Mouse (Mus musculus): ENCODE results near the gene Syngap1. TPM values are rescaled to one million over a fixed set of nuclear protein-coding genes. Genes with fewer than 3 reads are reported as not detected.

Gene Syngap1
- polyA plus RNA-seq, 1 experiment from 2014 or later, result 0.70 TPM

- WGBS, result 39% methylated on average over 5 of the region's 5 CpGs
- TF ChIP-seq EP300 (optimal IDR thresholded peaks at IDR 0.05), result no peak
These were observed 8.8 kb downstream of the Syngap1 start for GRCm38 (mm10) chr17:26949866-26950265.

GRCm38 (mm10) chr17:26950560-26951288 lies 9.7 kb downstream of the Syngap1 start:
- H3K9ac ChIP-seq (ENCODE audit: low read length), result peak overlapping the region; percentile 43
- DNase-seq (ENCODE audit: low spot score) (no peak), ATAC-seq (ENCODE audit: low FRiP score, low TSS enrichment) (no peak)
- H3K4me2 ChIP-seq (replicated peaks; ENCODE audit: low read depth), result peak overlapping the region; percentile 49
- peak overlapping the region; percentile 26 for H3K4me3 ChIP-seq (ENCODE audit: low read depth, low read length)
- TF ChIP-seq EP300 (optimal IDR thresholded peaks at IDR 0.05) (no peak), CTCF (IDR thresholded peaks at IDR 0.05; ENCODE audit: low read depth) (no peak)
- no peak overlapping the region for H3K27ac ChIP-seq (replicated peaks)
- no peaks in the 10 kb centered on the region for H3K36me3 ChIP-seq (ENCODE audit: control insufficient read depth, insufficient read depth, low read length)
- H3K4me1 ChIP-seq (replicated peaks; ENCODE audit: control insufficient read depth, insufficient read depth), result peaks cover 4% of the 10 kb centered on the region
- no peaks in the 10 kb centered on the region for H3K9me3 ChIP-seq (ENCODE audit: control insufficient read depth, low read length)
- WGBS, result 27% methylated on average over 7 of the region's 7 CpGs
- no peaks in the 10 kb centered on the region for H3K27me3 ChIP-seq (ENCODE audit: control insufficient read depth, insufficient read depth, low read length)

More at GRCm38 (mm10) chr17:26949866-26950265, 8.8 kb downstream of the Syngap1 start:
- Histone ChIP-seq H3K4me1 (replicated peaks; ENCODE audit: control insufficient read depth, insufficient read depth) (peaks cover 4% of the 10 kb centered on the region), H3K4me2 (replicated peaks; ENCODE audit: low read depth) (no peak overlapping the region), H3K36me3 (ENCODE audit: control insufficient read depth, insufficient read depth, low read length) (no peaks in the 10 kb centered on the region), H3K4me3 (ENCODE audit: low read depth, low read length) (no peak overlapping the region), H3K9ac (ENCODE audit: low read length) (no peak overlapping the region), H3K27me3 (ENCODE audit: control insufficient read depth, insufficient read depth, low read length) (no peaks in the 10 kb centered on the region), H3K27ac (replicated peaks) (no peak overlapping the region), H3K9me3 (ENCODE audit: control insufficient read depth, low read length) (no peaks in the 10 kb centered on the region)
- no peak for DNase-seq (ENCODE audit: low spot score)
- ATAC-seq (ENCODE audit: low FRiP score, low TSS enrichment), result no peak

GRCm38 (mm10) chr17:26951406-26951805 lies 10.4 kb downstream of the Syngap1 start:
- TF ChIP-seq CTCF (IDR thresholded peaks at IDR 0.05; ENCODE audit: low read depth) (no peak), EP300 (optimal IDR thresholded peaks at IDR 0.05) (no peak)
- ATAC-seq (ENCODE audit: low FRiP score, low TSS enrichment), result peak; percentile 39; the same call in 1 of the 2 replicates
- H3K36me3 ChIP-seq (ENCODE audit: control insufficient read depth, insufficient read depth, low read length), result no peaks in the 10 kb centered on the region
- H3K9ac ChIP-seq (ENCODE audit: low read length), result peak overlapping the region; percentile 43
- peaks cover 4% of the 10 kb centered on the region for H3K4me1 ChIP-seq (replicated peaks; ENCODE audit: control insufficient read depth, insufficient read depth)
- no peaks in the 10 kb centered on the region for H3K27me3 ChIP-seq (ENCODE audit: control insufficient read depth, insufficient read depth, low read length)
- DNase-seq (ENCODE audit: low spot score), result peak; percentile 78
- peak overlapping the region; percentile 26 for H3K4me3 ChIP-seq (ENCODE audit: low read depth, low read length)
- WGBS, result 2% methylated on average over 8 of the region's 11 CpGs
- H3K4me2 ChIP-seq (replicated peaks; ENCODE audit: low read depth), result peak overlapping the region; percentile 49
- no peak overlapping the region for H3K27ac ChIP-seq (replicated peaks)
- no peaks in the 10 kb centered on the region for H3K9me3 ChIP-seq (ENCODE audit: control insufficient read depth, low read length)

- Histone ChIP-seq H3K4me3 (ENCODE audit: low read depth, low read length) (peak overlapping the region; percentile 26), H3K9ac (ENCODE audit: low read length) (peak overlapping the region; percentile 31), H3K9me3 (ENCODE audit: control insufficient read depth, low read length) (no peaks in the 10 kb centered on the region), H3K4me1 (replicated peaks; ENCODE audit: control insufficient read depth, insufficient read depth) (peaks cover 4% of the 10 kb centered on the region), H3K4me2 (replicated peaks; ENCODE audit: low read depth) (peak overlapping the region; percentile 49), H3K36me3 (ENCODE audit: control insufficient read depth, insufficient read depth, low read length) (no peaks in the 10 kb centered on the region; the same call in 1 of the 2 replicates), H3K27ac (replicated peaks) (no peak overlapping the region), H3K27me3 (ENCODE audit: control insufficient read depth, insufficient read depth, low read length) (no peaks in the 10 kb centered on the region)
- no peak for TF ChIP-seq EP300 (optimal IDR thresholded peaks at IDR 0.05)
- no peak for TF ChIP-seq CTCF (IDR thresholded peaks at IDR 0.05; ENCODE audit: low read depth)
- 29% methylated on average over 21 of the region's 23 CpGs for WGBS
- ATAC-seq (ENCODE audit: low FRiP score, low TSS enrichment), result no peak
- no peak for DNase-seq (ENCODE audit: low spot score)
These were observed 11.2 kb downstream of the Syngap1 start for GRCm38 (mm10) chr17:26951952-26952877.

- 50% methylated on average over 6 of the region's 6 CpGs for WGBS
- TF ChIP-seq CTCF (IDR thresholded peaks at IDR 0.05; ENCODE audit: low read depth) (no peak), EP300 (optimal IDR thresholded peaks at IDR 0.05) (no peak)
- H3K36me3 ChIP-seq (ENCODE audit: control insufficient read depth, insufficient read depth, low read length), result no peaks in the 10 kb centered on the region; the same call in 1 of the 2 replicates
- no peak overlapping the region for H3K27ac ChIP-seq (replicated peaks)
- no peak overlapping the region for H3K4me2 ChIP-seq (replicated peaks; ENCODE audit: low read depth)
- no peaks in the 10 kb centered on the region for H3K9me3 ChIP-seq (ENCODE audit: control insufficient read depth, low read length)
- H3K4me1 ChIP-seq (replicated peaks; ENCODE audit: control insufficient read depth, insufficient read depth), result peaks cover 4% of the 10 kb centered on the region
- H3K27me3 ChIP-seq (ENCODE audit: control insufficient read depth, insufficient read depth, low read length), result no peaks in the 10 kb centered on the region
- no peak overlapping the region for H3K9ac ChIP-seq (ENCODE audit: low read length)
- no peak for DNase-seq (ENCODE audit: low spot score)
- ATAC-seq (ENCODE audit: low FRiP score, low TSS enrichment), result no peak
- H3K4me3 ChIP-seq (ENCODE audit: low read depth, low read length), result no peak overlapping the region
These were observed 12.1 kb downstream of the Syngap1 start for GRCm38 (mm10) chr17:26953201-26953600.
